Mouse (Mus musculus) kidney, embryonic 14.5 days (tissue): ENCODE results near the gene Wdr63. TPM values are rescaled to one million over a fixed set of nuclear protein-coding genes. Genes with fewer than 3 reads are reported as not detected.

Experiments used
- ATAC-seq: fragments of 200-750 bp; cut with Nextera tagmentation; 2 replicates; pipeline ENCODE4 v1.8.0; 2017; ENCODE audit warnings: moderate number of reproducible peaks, mild to moderate bottlenecking, moderate TSS enrichment, moderate library complexity; ENCODE audit not compliant: low FRiP score, low TSS enrichment
- H3K27ac ChIP-seq: fragments of 300-500 bp; sonication (generic); 2 replicates; pipeline ENCODE4 v1.5.1; 2014; ENCODE audit warnings: low read depth, mild to moderate bottlenecking, low read length, moderate library complexity, mixed read lengths
- H3K27me3 ChIP-seq: fragments of 300-500 bp; sonication (generic); 2 replicates; pipeline ENCODE4 v1.6.1; 2014; ENCODE audit warnings: mild to moderate bottlenecking, low read length; ENCODE audit not compliant: control insufficient read depth, insufficient read depth
- H3K36me3 ChIP-seq: fragments of 300-500 bp; sonication (generic); 2 replicates; pipeline ENCODE4 v1.6.1; 2014; ENCODE audit warnings: low read length, mixed read lengths; ENCODE audit not compliant: control insufficient read depth, insufficient read depth
- H3K4me1 ChIP-seq: fragments of 300-500 bp; sonication (generic); 2 replicates; pipeline ENCODE4 v1.6.1; 2014; ENCODE audit warnings: low read length, mixed read lengths; ENCODE audit not compliant: control insufficient read depth, insufficient read depth
- H3K4me2 ChIP-seq: fragments of 300-500 bp; sonication (generic); replicated peaks from 2 replicates; pipeline ENCODE4 v1.6.1; 2014; ENCODE audit warnings: low read depth, mild to moderate bottlenecking, low read length
- H3K4me3 ChIP-seq: fragments of 300-500 bp; sonication (generic); 2 replicates; pipeline ENCODE4 v1.5.1; 2014; ENCODE audit warnings: mild to moderate bottlenecking, low read length
- H3K9ac ChIP-seq: fragments of 300-500 bp; sonication (generic); 2 replicates; pipeline ENCODE4 v1.6.1; 2014; ENCODE audit warnings: low read depth, mild to moderate bottlenecking, low read length, moderate library complexity
- H3K9me3 ChIP-seq: fragments of 300-500 bp; sonication (generic); 2 replicates; pipeline ENCODE4 v1.6.1; 2016; ENCODE audit warnings: low read length; ENCODE audit not compliant: control insufficient read depth
- WGBS: fragments of 180-500 bp; shearing (Covaris S2); extraction: QIAGEN DNeasy Blood & Tissue Kit; methylation state at CpG from one replicate; pipeline ENCODE4 v1.1.7; 2014; 5-methylcytosine and 5-hydroxymethylcytosine counted together
- polyA plus RNA-seq: library from polyadenylated mRNA; unstranded; fragments of >200 nt; fragmentation: Nextera tagmentation; extraction: Ambion mirVana; gene quantifications from 2 replicates; pipeline ENCODE4 v1.2.1, GENCODE M21; 2014

Wdr63 gene
- polyA plus RNA-seq, 1 experiment from 2014 or later: not detected

GRCm38 (mm10) chr3:146037906-146038305 lies 70.0 kb downstream of the Wdr63 start:
- ATAC-seq: peak; percentile 79

GRCm38 (mm10) chr3:146032976-146033375 lies 75.0 kb downstream of the Wdr63 start:
- H3K36me3 ChIP-seq: no peaks in the 10 kb centered on the region
- ATAC-seq: no peak
- no peak overlapping the region for H3K4me2 ChIP-seq
- no peak overlapping the region for H3K27ac ChIP-seq
- no peak overlapping the region for H3K4me3 ChIP-seq
- H3K4me1 ChIP-seq: peaks cover 7% of the 10 kb centered on the region; the same call in 1 of the 2 replicates
- H3K9me3 ChIP-seq: no peaks in the 10 kb centered on the region
- 78% methylated on average over 5 of the region's 5 CpGs for WGBS
- H3K27me3 ChIP-seq: no peaks in the 10 kb centered on the region
- no peak overlapping the region for H3K9ac ChIP-seq

More at GRCm38 (mm10) chr3:146037906-146038305, 70.0 kb downstream of the Wdr63 start:
- Histone ChIP-seq H3K4me2 (no peak overlapping the region), H3K9me3 (no peaks in the 10 kb centered on the region; the same call in 1 of the 2 replicates), H3K27me3 (no peaks in the 10 kb centered on the region), H3K4me1 (no peaks in the 10 kb centered on the region), H3K9ac (no peak overlapping the region), H3K36me3 (no peaks in the 10 kb centered on the region), H3K27ac (no peak overlapping the region), H3K4me3 (no peak overlapping the region)
- WGBS: 22% methylated on average over 15 of the region's 15 CpGs

- no peak overlapping the region for H3K4me3 ChIP-seq
- no peak; the same call in 1 of the 2 replicates for ATAC-seq
- no peak overlapping the region for H3K27ac ChIP-seq
- no peaks in the 10 kb centered on the region for H3K9me3 ChIP-seq
- H3K27me3 ChIP-seq: no peaks in the 10 kb centered on the region
- peaks cover 7% of the 10 kb centered on the region; the same call in 1 of the 2 replicates for H3K4me1 ChIP-seq
- no peak overlapping the region for H3K9ac ChIP-seq
- no peaks in the 10 kb centered on the region for H3K36me3 ChIP-seq
- no peak overlapping the region for H3K4me2 ChIP-seq
- WGBS: 21% methylated on average over 5 of the region's 5 CpGs
These were observed 77.6 kb downstream of the Wdr63 start for GRCm38 (mm10) chr3:146030255-146030836.

- WGBS: 65% methylated on average over 3 of the region's 3 CpGs
- peaks cover 7% of the 10 kb centered on the region; the same call in 1 of the 2 replicates for H3K4me1 ChIP-seq
- H3K4me3 ChIP-seq: no peak overlapping the region
- H3K27me3 ChIP-seq: no peaks in the 10 kb centered on the region
- ATAC-seq: no peak
- H3K9ac ChIP-seq: no peak overlapping the region
- H3K4me2 ChIP-seq: no peak overlapping the region
- H3K36me3 ChIP-seq: no peaks in the 10 kb centered on the region
- H3K9me3 ChIP-seq: no peaks in the 10 kb centered on the region
- H3K27ac ChIP-seq: no peak overlapping the region
These were observed 78.7 kb downstream of the Wdr63 start for GRCm38 (mm10) chr3:146029234-146029633.

- no peak for ATAC-seq
- WGBS: 83% methylated on average over 2 of the region's 2 CpGs
These were observed 79.5 kb downstream of the Wdr63 start for GRCm38 (mm10) chr3:146028406-146028805.

GRCm38 (mm10) chr3:146027116-146027515 lies 80.8 kb downstream of the Wdr63 start:
- H3K9me3 ChIP-seq: no peaks in the 10 kb centered on the region
- H3K4me1 ChIP-seq: peaks cover 7% of the 10 kb centered on the region; the same call in 1 of the 2 replicates
- 0 out of 2 replicates have a peak overlapping the region, but pooled peaks have one; percentile 42 for H3K27ac ChIP-seq
- H3K36me3 ChIP-seq: no peaks in the 10 kb centered on the region; the same call in 1 of the 2 replicates
- H3K9ac ChIP-seq: no peak overlapping the region
- 45% methylated on average over 6 of the region's 6 CpGs for WGBS
- no peak overlapping the region for H3K4me2 ChIP-seq
- H3K4me3 ChIP-seq: no peak overlapping the region
- no peaks in the 10 kb centered on the region for H3K27me3 ChIP-seq
- 0 out of 2 replicates have a peak, but pooled peaks have one; percentile 33 for ATAC-seq

More at GRCm38 (mm10) chr3:146028406-146028805, 79.5 kb downstream of the Wdr63 start:
- no peak overlapping the region for H3K27ac ChIP-seq
- no peak overlapping the region for H3K9ac ChIP-seq
- no peak overlapping the region for H3K4me3 ChIP-seq
- H3K4me2 ChIP-seq: no peak overlapping the region
- no peaks in the 10 kb centered on the region for H3K27me3 ChIP-seq
- no peaks in the 10 kb centered on the region for H3K9me3 ChIP-seq
- no peaks in the 10 kb centered on the region for H3K36me3 ChIP-seq
- peaks cover 7% of the 10 kb centered on the region; the same call in 1 of the 2 replicates for H3K4me1 ChIP-seq

- no peak overlapping the region for H3K27ac ChIP-seq
- no peaks in the 10 kb centered on the region for H3K27me3 ChIP-seq
- no peaks in the 10 kb centered on the region for H3K9me3 ChIP-seq
- no peak overlapping the region for H3K4me2 ChIP-seq
- no peak overlapping the region for H3K9ac ChIP-seq
- 94% methylated on average over 6 of the region's 6 CpGs for WGBS
- no peak for ATAC-seq
- peaks cover 5% of the 10 kb centered on the region; the same call in 1 of the 2 replicates for H3K4me1 ChIP-seq
- no peaks in the 10 kb centered on the region; the same call in 1 of the 2 replicates for H3K36me3 ChIP-seq
- H3K4me3 ChIP-seq: no peak overlapping the region
These were observed 82.4 kb downstream of the Wdr63 start for GRCm38 (mm10) chr3:146025499-146025898.

- Histone ChIP-seq H3K36me3 (peaks cover 2% of the 10 kb centered on the region; the same call in 1 of the 2 replicates), H3K9ac (no peak overlapping the region), H3K27me3 (no peaks in the 10 kb centered on the region), H3K4me2 (no peak overlapping the region), H3K4me3 (no peak overlapping the region), H3K27ac (no peak overlapping the region), H3K9me3 (no peaks in the 10 kb centered on the region), H3K4me1 (no peaks in the 10 kb centered on the region)
- ATAC-seq: no peak
- 90% methylated on average over 7 of the region's 7 CpGs for WGBS
These were observed 83.2 kb downstream of the Wdr63 start for GRCm38 (mm10) chr3:146024746-146025145.

GRCm38 (mm10) chr3:146022232-146022631 lies 85.7 kb downstream of the Wdr63 start:
- WGBS: 92% methylated on average over 9 of the region's 9 CpGs
- H3K36me3 ChIP-seq: peaks cover 4% of the 10 kb centered on the region; the same call in 1 of the 2 replicates
- no peaks in the 10 kb centered on the region for H3K4me1 ChIP-seq
- no peak overlapping the region for H3K4me2 ChIP-seq
- no peak overlapping the region for H3K9ac ChIP-seq
- no peak overlapping the region for H3K27ac ChIP-seq
- no peaks in the 10 kb centered on the region for H3K9me3 ChIP-seq
- H3K4me3 ChIP-seq: no peak overlapping the region
- H3K27me3 ChIP-seq: no peaks in the 10 kb centered on the region
- ATAC-seq: no peak
